Mouse (Mus musculus) heart, embryonic 10.5 days (tissue): ENCODE measurements at regions not wholly inside any gene's neighbourhood (a gene's known extent, or its start where the extent isn't known, plus 50 kb on each side); places are given as distances from the start of the nearest gene placed in this dataset.

ENCODE experiments used
- DNase-seq: peaks from one replicate; pipeline ENCODE4 v3.0.0-alpha.2; 2017; ENCODE audit warnings: low spot score
- H3K27ac ChIP-seq: fragments of 300-500 bp; sonication (generic); 2 replicates; pipeline ENCODE4 v1.5.1; 2016; ENCODE audit warnings: mild to moderate bottlenecking
- H3K27me3 ChIP-seq: fragments of 300-500 bp; sonication (generic); 2 replicates; pipeline ENCODE4 v1.6.1; 2016; ENCODE audit warnings: mild to moderate bottlenecking; ENCODE audit not compliant: poor library complexity, insufficient read depth, severe bottlenecking
- H3K36me3 ChIP-seq: fragments of 300-500 bp; sonication (generic); 2 replicates; pipeline ENCODE4 v1.6.1; 2016; ENCODE audit warnings: mild to moderate bottlenecking, moderate library complexity
- H3K4me1 ChIP-seq: fragments of 300-500 bp; sonication (generic); 2 replicates; pipeline ENCODE4 v1.6.1; 2016; ENCODE audit warnings: mild to moderate bottlenecking
- H3K4me3 ChIP-seq: fragments of 300-500 bp; sonication (generic); 2 replicates; pipeline ENCODE4 v1.5.1; 2016; ENCODE audit warnings: mild to moderate bottlenecking, moderate library complexity
- H3K9me3 ChIP-seq: fragments of 300-500 bp; sonication (generic); 2 replicates; pipeline ENCODE4 v1.6.1; 2016; ENCODE audit warnings: mild to moderate bottlenecking, moderate library complexity
- WGBS: fragments of 180-500 bp; shearing (Covaris S2); methylation state at CpG from one replicate; pipeline ENCODE4 v1.1.7; 2016; 5-methylcytosine and 5-hydroxymethylcytosine counted together

- Histone ChIP-seq H3K9me3 (no peaks in the 10 kb centered on the region), H3K27me3 (no peaks in the 10 kb centered on the region), H3K4me1 (no peaks in the 10 kb centered on the region), H3K36me3 (no peaks in the 10 kb centered on the region), H3K27ac (no peak overlapping the region), H3K4me3 (no peak overlapping the region)
- 49% methylated on average over 3 of the region's 3 CpGs for WGBS
- no peak for DNase-seq
Measured at GRCm38 (mm10) chr12:50943340-50943739, 294.4 kb upstream of the Prkd1 start.

GRCm38 (mm10) chr12:50935516-50935915 is 286.6 kb upstream of the Prkd1 start:
- no peaks in the 10 kb centered on the region for H3K9me3 ChIP-seq
- no peaks in the 10 kb centered on the region for H3K36me3 ChIP-seq
- H3K27ac ChIP-seq, result no peak overlapping the region
- no peaks in the 10 kb centered on the region for H3K27me3 ChIP-seq
- no peaks in the 10 kb centered on the region for H3K4me1 ChIP-seq
- WGBS, result 80% methylated on average over 5 of the region's 5 CpGs
- no peak for DNase-seq
- H3K4me3 ChIP-seq, result no peak overlapping the region

- 92% methylated on average over 3 of the region's 3 CpGs for WGBS
- Histone ChIP-seq H3K27me3 (no peaks in the 10 kb centered on the region), H3K9me3 (no peaks in the 10 kb centered on the region), H3K27ac (no peak overlapping the region), H3K4me3 (no peak overlapping the region), H3K36me3 (no peaks in the 10 kb centered on the region), H3K4me1 (no peaks in the 10 kb centered on the region)
- DNase-seq, result no peak
Measured at GRCm38 (mm10) chr12:50932496-50932895, 283.6 kb upstream of the Prkd1 start.

- Histone ChIP-seq H3K27ac (no peak overlapping the region), H3K4me1 (no peaks in the 10 kb centered on the region), H3K36me3 (no peaks in the 10 kb centered on the region), H3K4me3 (no peak overlapping the region), H3K27me3 (no peaks in the 10 kb centered on the region), H3K9me3 (no peaks in the 10 kb centered on the region)
- DNase-seq, result no peak
- WGBS, result 70% methylated on average over 3 of the region's 3 CpGs
Measured at GRCm38 (mm10) chr12:50929641-50930040, 280.7 kb upstream of the Prkd1 start.

- H3K27me3 ChIP-seq, result no peaks in the 10 kb centered on the region
- DNase-seq, result no peak
- no peak overlapping the region for H3K4me3 ChIP-seq
- H3K36me3 ChIP-seq, result no peaks in the 10 kb centered on the region
- no peak overlapping the region for H3K27ac ChIP-seq
- H3K4me1 ChIP-seq, result no peaks in the 10 kb centered on the region
- H3K9me3 ChIP-seq, result no peaks in the 10 kb centered on the region
- 49% methylated on average over 2 of the region's 2 CpGs for WGBS
Measured at GRCm38 (mm10) chr12:50926234-50926633, 277.3 kb upstream of the Prkd1 start.

DNA sequence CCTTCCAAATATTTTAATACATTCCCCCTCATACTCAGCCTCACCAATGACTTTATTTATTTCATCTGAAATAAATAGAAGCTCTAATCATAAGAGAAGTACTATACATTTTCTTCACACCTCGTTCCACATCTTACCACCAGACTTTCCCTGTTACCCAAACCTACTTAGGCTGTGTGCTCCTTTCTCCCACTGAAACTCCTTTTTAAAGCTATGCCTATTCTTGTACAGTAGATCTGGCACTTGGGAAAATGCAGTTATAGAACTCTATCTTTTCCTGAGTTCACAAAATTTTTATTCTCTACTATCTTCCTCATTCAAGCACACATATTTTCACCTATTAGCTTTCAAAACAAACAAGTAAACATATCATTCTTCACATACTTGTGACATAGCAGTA is 272.8 kb upstream of the Prkd1 start:
- Histone ChIP-seq H3K27ac (no peak overlapping the region), H3K27me3 (no peaks in the 10 kb centered on the region), H3K36me3 (no peaks in the 10 kb centered on the region), H3K4me3 (no peak overlapping the region), H3K4me1 (no peaks in the 10 kb centered on the region), H3K9me3 (no peaks in the 10 kb centered on the region)
- 84% methylated on average over 1 of the region's 1 CpGs for WGBS
- DNase-seq, result no peak

- no peaks in the 10 kb centered on the region for H3K36me3 ChIP-seq
- 77% methylated on average over 13 of the region's 13 CpGs for WGBS
- no peaks in the 10 kb centered on the region for H3K27me3 ChIP-seq
- no peak overlapping the region for H3K27ac ChIP-seq
- no peaks in the 10 kb centered on the region for H3K9me3 ChIP-seq
- no peaks in the 10 kb centered on the region for H3K4me1 ChIP-seq
- DNase-seq, result no peak
- H3K4me3 ChIP-seq, result no peak overlapping the region
Measured at GRCm38 (mm10) chr12:50899609-50900447, 250.9 kb upstream of the Prkd1 start.

DNA sequence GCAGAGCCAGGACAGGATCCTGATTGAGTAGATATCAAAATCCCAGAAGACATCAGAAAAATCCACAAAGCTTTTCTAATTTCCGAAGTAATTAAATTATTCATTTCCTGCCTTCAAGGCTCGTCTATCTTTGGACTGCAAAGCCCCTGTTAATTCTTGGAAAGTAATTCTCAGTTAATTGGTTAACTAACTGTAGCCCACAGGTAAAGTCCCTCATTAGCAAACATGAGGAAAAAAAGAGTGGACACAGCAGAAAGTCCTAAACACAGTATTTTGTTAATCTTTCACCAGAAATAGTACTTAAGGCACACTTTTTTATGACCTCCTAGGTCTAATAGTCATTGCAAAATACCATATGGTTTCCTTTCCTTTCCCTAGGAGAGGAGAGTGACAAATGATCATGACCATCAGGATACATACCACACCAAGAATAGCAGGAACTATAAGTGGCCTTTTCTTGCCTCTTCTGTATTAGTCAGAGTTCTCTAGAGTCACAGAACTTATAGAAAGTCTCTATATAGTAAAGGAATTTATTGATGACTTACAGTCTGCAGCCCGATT is 248.8 kb upstream of the Prkd1 start:
- no peak overlapping the region for H3K4me3 ChIP-seq
- WGBS, result 75% methylated on average over 3 of the region's 3 CpGs
- H3K9me3 ChIP-seq, result no peaks in the 10 kb centered on the region
- DNase-seq, result no peak
- H3K27ac ChIP-seq, result no peak overlapping the region
- H3K4me1 ChIP-seq, result no peaks in the 10 kb centered on the region
- no peaks in the 10 kb centered on the region for H3K27me3 ChIP-seq
- no peaks in the 10 kb centered on the region for H3K36me3 ChIP-seq

DNA sequence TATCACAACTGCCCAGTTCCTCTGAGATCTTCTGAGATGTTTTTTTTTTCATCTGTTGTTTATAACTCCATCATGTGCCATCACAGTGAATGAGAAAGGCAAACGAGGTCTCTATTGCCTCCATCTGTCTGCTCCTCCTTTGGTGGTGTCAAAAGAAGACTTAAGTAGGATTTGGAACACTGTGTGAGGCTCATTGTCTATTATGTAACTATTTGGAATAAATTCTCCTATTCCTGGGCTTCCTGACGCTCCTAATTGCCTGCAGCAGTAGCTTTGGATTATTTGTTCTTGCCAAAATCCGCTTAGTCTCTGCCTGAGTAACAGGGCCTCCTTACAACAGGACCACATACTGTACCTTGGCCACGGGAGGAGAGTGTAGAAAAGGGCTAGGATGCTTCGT is 244.7 kb upstream of the Prkd1 start:
- Histone ChIP-seq H3K9me3 (no peaks in the 10 kb centered on the region), H3K36me3 (no peaks in the 10 kb centered on the region), H3K27me3 (no peaks in the 10 kb centered on the region), H3K4me3 (no peak overlapping the region), H3K4me1 (no peaks in the 10 kb centered on the region), H3K27ac (no peak overlapping the region)
- no peak for DNase-seq
- WGBS, result 67% methylated on average over 5 of the region's 5 CpGs

GRCm38 (mm10) chr12:50875796-50876195 is 226.9 kb upstream of the Prkd1 start:
- no peaks in the 10 kb centered on the region for H3K4me1 ChIP-seq
- H3K27me3 ChIP-seq, result no peaks in the 10 kb centered on the region
- H3K36me3 ChIP-seq, result no peaks in the 10 kb centered on the region
- DNase-seq, result no peak
- no peak overlapping the region for H3K4me3 ChIP-seq
- H3K27ac ChIP-seq, result no peak overlapping the region
- H3K9me3 ChIP-seq, result no peaks in the 10 kb centered on the region

- Histone ChIP-seq H3K36me3 (no peaks in the 10 kb centered on the region), H3K27ac (no peak overlapping the region), H3K4me3 (no peak overlapping the region), H3K4me1 (no peaks in the 10 kb centered on the region), H3K27me3 (no peaks in the 10 kb centered on the region), H3K9me3 (no peaks in the 10 kb centered on the region)
- DNase-seq, result no peak
- WGBS, result 89% methylated on average over 4 of the region's 4 CpGs
Measured at GRCm38 (mm10) chr12:50874024-50874398, 225.1 kb upstream of the Prkd1 start.

GRCm38 (mm10) chr12:50873390-50874023 is 224.6 kb upstream of the Prkd1 start:
- H3K27ac ChIP-seq, result no peak overlapping the region
- 82% methylated on average over 11 of the region's 11 CpGs for WGBS
- no peaks in the 10 kb centered on the region for H3K4me1 ChIP-seq
- DNase-seq, result no peak
- no peaks in the 10 kb centered on the region for H3K36me3 ChIP-seq
- H3K4me3 ChIP-seq, result no peak overlapping the region
- no peaks in the 10 kb centered on the region for H3K9me3 ChIP-seq
- no peaks in the 10 kb centered on the region for H3K27me3 ChIP-seq

DNA sequence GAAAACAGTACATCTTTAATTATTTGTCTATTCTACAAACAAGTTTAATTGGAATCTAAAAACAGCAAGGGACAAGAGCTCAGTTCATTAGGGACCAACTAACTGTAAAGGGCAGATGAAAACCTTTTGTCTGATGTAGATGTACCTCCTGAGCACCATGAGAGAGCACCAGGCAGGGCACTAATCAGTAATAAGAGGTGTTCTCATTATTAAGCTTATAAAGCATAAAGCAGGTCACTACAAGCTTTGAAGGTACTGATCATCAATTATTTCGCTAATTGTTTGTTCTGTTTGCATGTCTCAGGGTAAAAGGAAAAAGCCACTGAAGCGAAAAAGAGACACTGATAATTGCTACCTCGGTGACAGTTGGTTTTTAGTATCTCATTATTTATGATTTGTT is 202.7 kb upstream of the Prkd1 start:
- H3K27ac ChIP-seq, result no peak overlapping the region
- H3K4me1 ChIP-seq, result no peaks in the 10 kb centered on the region
- H3K9me3 ChIP-seq, result no peaks in the 10 kb centered on the region
- H3K27me3 ChIP-seq, result no peaks in the 10 kb centered on the region
- no peaks in the 10 kb centered on the region for H3K36me3 ChIP-seq
- H3K4me3 ChIP-seq, result no peak overlapping the region
- 81% methylated on average over 3 of the region's 3 CpGs for WGBS
- no peak for DNase-seq
